Mouse (Mus musculus): ENCODE data around the gene Acot11. TPM values are rescaled to one million over a fixed set of nuclear protein-coding genes. Genes with fewer than 3 reads are reported as not detected.
"Not testable (repeated sequence)": the region's sequence is repeated elsewhere in the genome, so short reads cannot be mapped to it uniquely, and the experiment has no call there.

The Acot11 gene
- polyA plus RNA-seq, 1 experiment from 2014 or later: 10.7 TPM

DNA sequence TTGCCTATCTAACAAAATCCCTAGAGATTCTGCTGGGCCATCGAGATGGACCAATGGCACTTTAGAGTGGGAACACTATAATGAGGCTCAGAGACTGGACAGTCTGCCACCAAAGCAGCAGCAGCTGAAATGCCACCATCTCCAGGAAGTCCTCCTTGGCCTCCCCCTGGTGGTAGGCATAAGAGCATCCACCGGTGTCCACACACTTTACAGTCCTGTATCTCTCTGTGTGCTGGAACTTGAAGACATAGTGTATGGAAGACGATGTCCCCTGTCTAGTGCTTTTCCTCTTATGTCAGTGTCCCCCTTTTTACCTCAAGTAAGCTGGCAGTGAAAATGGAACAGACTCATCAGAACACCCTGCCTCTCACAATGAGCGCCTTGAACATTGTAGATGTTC lies 1.0 kb downstream of the Acot11 start:
- peaks cover 51% of the 10 kb centered on the region for H3K4me1 ChIP-seq
- 0 out of 2 replicates have a peak overlapping the region, but pooled peaks have one; percentile 78 for H3K27ac ChIP-seq
- H3K4me3 ChIP-seq: no peak overlapping the region
- no peaks in the 10 kb centered on the region for H3K36me3 ChIP-seq
- H3K27me3 ChIP-seq (ENCODE audit: low read depth, poor library complexity, severe bottlenecking): no peaks in the 10 kb centered on the region; the same call in 1 of the 2 replicates
- DNase-seq (ENCODE audit: low spot score): no peak
- H3K9me3 ChIP-seq (replicated peaks): no peaks in the 10 kb centered on the region
- whole genome bisulfite sequencing: 78% methylated on average over 4 of the region's 4 CpGs

DNA sequence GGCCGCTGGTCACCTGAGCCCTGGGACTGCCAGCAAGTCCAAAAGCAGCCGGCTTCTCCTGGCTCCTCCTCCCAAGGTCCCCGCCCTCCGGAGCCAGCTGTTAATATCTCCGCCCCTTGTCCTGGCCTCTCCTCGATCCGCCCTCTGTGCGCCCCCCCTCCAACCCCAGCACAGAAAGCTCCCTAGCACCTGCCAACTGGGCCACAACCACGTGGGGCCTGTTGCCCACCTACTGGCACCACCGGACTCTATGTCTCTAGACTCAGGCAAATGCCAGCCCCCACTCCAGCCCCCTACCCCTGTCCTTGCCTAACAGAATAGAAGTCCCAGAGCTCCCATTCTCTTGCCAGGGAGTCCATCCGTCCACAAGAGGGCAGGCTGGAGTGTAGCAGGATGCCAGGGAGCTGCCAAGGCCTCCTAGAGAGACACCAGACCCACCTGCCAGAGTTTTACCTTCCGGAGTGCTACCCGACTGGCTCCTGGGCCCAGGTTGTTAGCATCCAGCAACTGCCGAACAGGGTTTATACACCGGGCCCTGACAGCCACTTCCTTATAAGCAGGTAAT lies 4.9 kb downstream of the Acot11 start:
- no peaks in the 10 kb centered on the region; the same call in 1 of the 2 replicates for H3K27me3 ChIP-seq (ENCODE audit: low read depth, poor library complexity, severe bottlenecking)
- H3K36me3 ChIP-seq: no peaks in the 10 kb centered on the region
- no peaks in the 10 kb centered on the region for H3K9me3 ChIP-seq (replicated peaks)
- whole genome bisulfite sequencing: 6% methylated on average over 15 of the region's 15 CpGs
- peak overlapping the region; percentile 67 for H3K27ac ChIP-seq
- H3K4me3 ChIP-seq: peak overlapping the region; percentile 46
- DNase-seq (ENCODE audit: low spot score): peak; percentile 83
- H3K4me1 ChIP-seq: peaks cover 48% of the 10 kb centered on the region

DNA sequence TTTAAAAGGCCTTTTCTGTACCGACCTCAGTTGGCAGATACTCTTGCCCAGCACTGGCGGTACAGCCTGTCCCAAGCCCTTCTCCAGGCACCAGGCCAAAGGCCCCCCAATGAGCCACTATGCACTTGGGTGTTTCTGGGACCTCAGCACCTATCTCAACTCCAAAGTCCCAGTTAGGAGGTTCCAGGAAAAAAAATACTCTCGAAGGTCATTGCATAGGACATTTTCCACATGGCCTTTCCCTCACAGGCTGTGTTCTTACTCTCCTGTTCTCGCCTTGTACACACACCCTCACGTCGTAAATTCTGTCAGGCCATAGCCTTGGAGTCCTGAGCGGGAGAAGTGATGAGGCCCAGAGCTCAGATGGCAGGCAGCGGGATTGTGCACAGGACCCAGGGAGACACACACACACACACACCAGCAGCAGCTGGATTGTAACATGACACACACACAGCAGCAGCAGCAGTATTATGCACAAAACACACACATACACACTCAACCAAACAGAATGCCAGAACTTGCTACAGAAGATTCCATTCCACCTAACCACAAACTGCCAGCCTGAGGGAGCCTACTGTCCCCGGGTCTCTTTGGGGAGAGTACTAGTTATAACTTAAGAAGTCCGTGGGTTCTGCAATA lies 5.8 kb downstream of the Acot11 start:
- Histone ChIP-seq H3K27me3 (ENCODE audit: low read depth, poor library complexity, severe bottlenecking) (no peaks in the 10 kb centered on the region; the same call in 1 of the 2 replicates), H3K4me3 (peak overlapping the region; percentile 46), H3K36me3 (peaks cover 2% of the 10 kb centered on the region; the same call in 1 of the 2 replicates), H3K9me3 (replicated peaks) (no peaks in the 10 kb centered on the region), H3K27ac (peak overlapping the region; percentile 67), H3K4me1 (peaks cover 40% of the 10 kb centered on the region)
- DNase-seq (ENCODE audit: low spot score): peak; percentile 64
- 34% methylated on average over 10 of the region's 10 CpGs for WGBS

- Histone ChIP-seq H3K27me3 (ENCODE audit: low read depth, poor library complexity, severe bottlenecking) (no peaks in the 10 kb centered on the region), H3K36me3 (peaks cover 2% of the 10 kb centered on the region; the same call in 1 of the 2 replicates), H3K9me3 (replicated peaks) (no peaks in the 10 kb centered on the region), H3K27ac (no peak overlapping the region), H3K4me3 (no peak overlapping the region), H3K4me1 (peaks cover 36% of the 10 kb centered on the region)
- no peak for DNase-seq (ENCODE audit: low spot score)
- 84% methylated on average over 2 of the region's 2 CpGs for WGBS
Observed at GRCm38 (mm10) chr4:106795289-106795688, 9.5 kb downstream of the Acot11 start.

DNA sequence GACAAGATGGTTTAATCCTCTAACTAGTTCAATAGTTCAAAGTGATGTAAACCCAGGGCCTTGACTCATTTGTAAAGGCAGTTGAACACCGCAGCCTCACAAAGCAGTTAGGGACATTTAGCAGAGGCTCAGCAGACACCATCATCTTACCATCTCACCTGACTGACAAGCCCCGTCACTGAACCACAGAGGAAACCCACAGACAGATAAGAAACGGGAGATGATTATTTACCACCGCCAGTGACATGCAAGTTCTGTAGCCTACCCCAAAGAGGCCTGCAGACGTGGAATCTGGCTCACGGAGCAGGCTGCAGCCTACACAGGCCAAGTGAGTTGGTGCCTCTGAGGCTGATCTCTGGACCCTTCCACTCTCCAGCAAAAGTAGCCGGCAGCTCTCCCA lies 10.6 kb downstream of the Acot11 start:
- no peak for DNase-seq (ENCODE audit: low spot score)
- H3K4me1 ChIP-seq: peaks cover 32% of the 10 kb centered on the region
- 90% methylated on average over 7 of the region's 7 CpGs for WGBS
- H3K27ac ChIP-seq: no peak overlapping the region
- no peak overlapping the region for H3K4me3 ChIP-seq
- peaks cover 2% of the 10 kb centered on the region; the same call in 1 of the 2 replicates for H3K36me3 ChIP-seq
- H3K27me3 ChIP-seq (ENCODE audit: low read depth, poor library complexity, severe bottlenecking): no peaks in the 10 kb centered on the region
- H3K9me3 ChIP-seq (replicated peaks): no peaks in the 10 kb centered on the region

GRCm38 (mm10) chr4:106793826-106794225 lies 11.0 kb downstream of the Acot11 start:
- H3K27ac ChIP-seq; H3K36me3 ChIP-seq; H3K4me3 ChIP-seq; H3K27me3 ChIP-seq (ENCODE audit: low read depth, poor library complexity, severe bottlenecking); DNase-seq (ENCODE audit: low spot score); H3K9me3 ChIP-seq (replicated peaks): not testable (repeated sequence)
- H3K4me1 ChIP-seq: peaks cover 32% of the 10 kb centered on the region
- 89% methylated on average over 9 of the region's 9 CpGs for WGBS

DNA sequence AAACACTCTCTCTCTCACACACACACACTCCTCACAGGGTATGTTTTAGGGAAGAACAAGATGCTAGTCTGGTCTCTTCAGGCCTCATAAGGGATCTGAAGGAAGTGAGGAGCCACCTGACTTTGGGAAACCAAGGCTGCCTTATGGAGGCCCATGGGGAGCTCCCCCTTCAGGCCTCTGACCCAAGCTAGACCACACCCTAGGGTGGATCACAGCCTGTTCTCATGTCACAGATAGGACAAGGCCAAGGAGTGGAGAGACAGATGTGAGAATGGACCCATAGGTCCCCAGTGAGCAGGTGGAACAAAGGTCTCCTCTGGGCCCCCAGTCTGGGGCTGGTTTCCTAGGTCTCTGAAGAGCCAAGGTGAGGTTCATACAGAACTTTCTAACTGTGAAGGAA lies 12.5 kb downstream of the Acot11 start:
- no peak overlapping the region for H3K27ac ChIP-seq
- H3K27me3 ChIP-seq (ENCODE audit: low read depth, poor library complexity, severe bottlenecking): no peaks in the 10 kb centered on the region
- no peak for DNase-seq (ENCODE audit: low spot score)
- H3K9me3 ChIP-seq (replicated peaks): no peaks in the 10 kb centered on the region
- peaks cover 2% of the 10 kb centered on the region; the same call in 1 of the 2 replicates for H3K36me3 ChIP-seq
- no peak overlapping the region for H3K4me3 ChIP-seq
- peaks cover 38% of the 10 kb centered on the region for H3K4me1 ChIP-seq

- Histone ChIP-seq H3K4me3 (no peak overlapping the region), H3K36me3 (peaks cover 2% of the 10 kb centered on the region; the same call in 1 of the 2 replicates), H3K27ac (no peak overlapping the region), H3K4me1 (peaks cover 51% of the 10 kb centered on the region), H3K9me3 (replicated peaks) (no peaks in the 10 kb centered on the region), H3K27me3 (ENCODE audit: low read depth, poor library complexity, severe bottlenecking) (no peaks in the 10 kb centered on the region)
- DNase-seq (ENCODE audit: low spot score): no peak
- 83% methylated on average over 1 of the region's 1 CpGs for WGBS
Observed at GRCm38 (mm10) chr4:106790938-106791337, 13.9 kb downstream of the Acot11 start.

DNA sequence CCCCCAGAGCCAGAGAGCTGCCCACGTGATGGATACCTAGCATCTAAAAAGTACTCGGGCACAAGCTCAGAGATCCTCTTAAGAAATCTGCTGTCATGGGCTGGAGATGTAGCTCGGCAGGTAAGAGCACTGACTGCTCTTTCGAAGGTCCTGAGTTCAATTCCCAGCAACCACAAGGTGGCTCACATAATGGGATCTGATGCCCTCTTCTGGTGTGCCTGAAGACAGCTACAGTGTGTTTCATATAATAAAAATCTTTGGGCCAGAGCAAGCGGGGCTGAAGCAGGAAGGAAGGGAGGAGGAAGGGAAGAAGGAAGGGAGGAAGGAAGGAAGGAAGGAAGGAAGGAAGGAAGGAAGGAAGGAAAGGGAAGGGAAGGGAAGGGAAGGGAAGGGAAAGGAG lies 14.6 kb downstream of the Acot11 start:
- not testable (repeated sequence) for H3K27me3 ChIP-seq (ENCODE audit: low read depth, poor library complexity, severe bottlenecking); H3K4me3 ChIP-seq; H3K36me3 ChIP-seq; H3K27ac ChIP-seq; DNase-seq (ENCODE audit: low spot score); H3K9me3 ChIP-seq (replicated peaks)
- H3K4me1 ChIP-seq: peaks cover 59% of the 10 kb centered on the region
- WGBS: 85% methylated on average over 5 of the region's 5 CpGs

DNA sequence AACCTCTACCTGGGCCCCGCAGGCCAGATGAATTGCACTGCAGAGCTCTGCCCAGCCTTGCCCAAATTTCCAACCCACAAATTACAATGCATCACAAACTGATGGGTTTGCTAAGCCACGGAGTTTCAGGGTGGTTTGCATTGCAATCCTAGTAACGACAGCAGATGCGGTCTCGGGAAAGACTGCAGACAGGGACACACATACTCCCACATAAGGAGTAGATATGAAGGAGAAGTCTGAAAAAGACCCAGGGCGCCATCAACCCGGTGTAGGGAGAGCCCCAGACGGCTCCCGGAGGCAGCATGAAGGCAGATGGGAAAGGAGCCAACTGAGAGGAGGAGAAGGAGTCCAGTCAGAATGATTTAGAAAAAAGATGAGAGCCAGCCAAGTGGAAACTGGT lies 15.1 kb downstream of the Acot11 start:
- peaks cover 64% of the 10 kb centered on the region for H3K4me1 ChIP-seq
- H3K4me3 ChIP-seq: no peak overlapping the region
- 84% methylated on average over 9 of the region's 9 CpGs for WGBS
- peaks cover 2% of the 10 kb centered on the region; the same call in 1 of the 2 replicates for H3K36me3 ChIP-seq
- peak overlapping the region; percentile 19 for H3K27ac ChIP-seq
- no peaks in the 10 kb centered on the region for H3K9me3 ChIP-seq (replicated peaks)
- no peak for DNase-seq (ENCODE audit: low spot score)
- H3K27me3 ChIP-seq (ENCODE audit: low read depth, poor library complexity, severe bottlenecking): no peaks in the 10 kb centered on the region

- 81% methylated on average over 11 of the region's 11 CpGs for WGBS
- H3K4me3 ChIP-seq: no peak overlapping the region
- H3K9me3 ChIP-seq (replicated peaks): no peaks in the 10 kb centered on the region
- H3K27ac ChIP-seq: peak overlapping the region; percentile 84; the same call in 1 of the 2 replicates
- H3K36me3 ChIP-seq: no peaks in the 10 kb centered on the region
- DNase-seq (ENCODE audit: low spot score): no peak
- no peaks in the 10 kb centered on the region for H3K27me3 ChIP-seq (ENCODE audit: low read depth, poor library complexity, severe bottlenecking)
- H3K4me1 ChIP-seq: peaks cover 75% of the 10 kb centered on the region
Observed at GRCm38 (mm10) chr4:106788627-106789026, 16.2 kb downstream of the Acot11 start.

DNA sequence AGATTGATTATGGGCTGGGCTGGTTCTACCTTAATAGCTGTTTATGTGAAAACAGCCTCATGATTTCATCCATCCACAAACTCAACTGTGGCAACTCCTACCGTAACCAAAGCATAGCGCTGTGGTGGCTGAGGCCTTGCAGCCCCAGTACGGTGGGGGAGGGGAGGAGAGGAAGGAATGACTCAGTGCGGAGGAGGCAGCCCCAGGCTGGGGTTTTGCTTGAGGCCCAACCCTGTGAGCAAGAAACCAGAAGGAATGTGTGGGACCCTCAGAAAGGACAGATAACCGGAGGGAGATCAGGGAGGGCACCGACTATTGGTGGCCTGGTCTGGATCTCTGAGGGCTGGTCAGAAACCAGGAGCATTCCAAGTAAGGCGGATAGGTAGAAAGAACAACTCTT lies 17.0 kb downstream of the Acot11 start:
- no peaks in the 10 kb centered on the region for H3K36me3 ChIP-seq
- no peaks in the 10 kb centered on the region for H3K27me3 ChIP-seq (ENCODE audit: low read depth, poor library complexity, severe bottlenecking)
- peaks cover 83% of the 10 kb centered on the region for H3K4me1 ChIP-seq
- DNase-seq (ENCODE audit: low spot score): peak; percentile 56
- peak overlapping the region; percentile 84 for H3K27ac ChIP-seq
- no peaks in the 10 kb centered on the region for H3K9me3 ChIP-seq (replicated peaks)
- WGBS: 50% methylated on average over 7 of the region's 7 CpGs
- H3K4me3 ChIP-seq: 0 out of 2 replicates have a peak overlapping the region, but pooled peaks have one; percentile 3

- Histone ChIP-seq H3K36me3 (peaks cover 5% of the 10 kb centered on the region; the same call in 1 of the 2 replicates), H3K4me1 (peaks cover 84% of the 10 kb centered on the region)
Observed at GRCm38 (mm10) chr4:106785753-106786540, 18.9 kb downstream of the Acot11 start.

More at GRCm38 (mm10) chr4:106785753-106786540, 18.9 kb downstream of the Acot11 start:
- DNase-seq (ENCODE audit: low spot score): peak; percentile 71
- Histone ChIP-seq H3K4me3 (peak overlapping the region; percentile 17; the same call in 1 of the 2 replicates), H3K27ac (peak overlapping the region; percentile 84), H3K27me3 (ENCODE audit: low read depth, poor library complexity, severe bottlenecking) (no peaks in the 10 kb centered on the region), H3K9me3 (replicated peaks) (no peaks in the 10 kb centered on the region)
- WGBS: 23% methylated on average over 3 of the region's 5 CpGs
